Mouse (Mus musculus) heart, embryonic 14.5 days (tissue): ENCODE measurements at regions not wholly inside any gene's neighbourhood (a gene's known extent, or its start where the extent isn't known, plus 50 kb on each side); places are given as distances from the start of the nearest gene placed in this dataset.

Experiments
- ATAC-seq: fragments of 200-750 bp; cut with Nextera tagmentation; 2 replicates; pipeline ENCODE4 v1.8.0; 2017; ENCODE audit warnings: low read depth, moderate TSS enrichment; ENCODE audit not compliant: insufficient number of reproducible peaks, insufficient read depth, low FRiP score
- H3K27ac ChIP-seq, 2 experiments: fragments of 200-500 bp in 1 of 2; fragments of 300-500 bp in 1 of 2; sonication (generic) in 1 of 2; replicated peaks in 1 of 2; 2 replicates each; pipeline ENCODE4 v1.5.1; 2012 to 2014; ENCODE audit warnings: low read depth in 2 of 2, low read length in 2 of 2, control low read depth in 1 of 2, mild to moderate bottlenecking in 1 of 2, mixed read lengths in 1 of 2; ENCODE audit not compliant: control insufficient read depth in 1 of 2, insufficient read depth in 1 of 2
- H3K27me3 ChIP-seq: fragments of 300-500 bp; sonication (generic); 2 replicates; pipeline ENCODE4 v1.6.1; 2014; ENCODE audit warnings: mild to moderate bottlenecking, low read length, control low read depth; ENCODE audit not compliant: control insufficient read depth, insufficient read depth
- H3K36me3 ChIP-seq: fragments of 300-500 bp; sonication (generic); 2 replicates; pipeline ENCODE4 v1.6.1; 2014; ENCODE audit warnings: mild to moderate bottlenecking, control low read depth, low read length, mixed read lengths; ENCODE audit not compliant: control insufficient read depth, insufficient read depth
- H3K4me1 ChIP-seq, 2 experiments: fragments of 200-500 bp in 1 of 2; fragments of 300-500 bp in 1 of 2; sonication (generic) in 1 of 2; 2 replicates each; pipeline ENCODE4 v1.6.1; 2012 to 2014; ENCODE audit warnings: low read length in 2 of 2, control low read depth in 1 of 2, mixed read lengths in 1 of 2; ENCODE audit not compliant: control insufficient read depth in 2 of 2, insufficient read depth in 2 of 2
- H3K4me2 ChIP-seq: fragments of 300-500 bp; sonication (generic); 2 replicates; pipeline ENCODE4 v1.6.1; 2014; ENCODE audit warnings: mild to moderate bottlenecking, low read length
- H3K4me3 ChIP-seq, 2 experiments: fragments of 200-500 bp in 1 of 2; fragments of 300-500 bp in 1 of 2; sonication (generic) in 1 of 2; 2 replicates each; pipeline ENCODE4 v1.5.1; 2012 to 2014; ENCODE audit warnings: low read length in 2 of 2, mild to moderate bottlenecking in 2 of 2, control low read depth in 1 of 2, low read depth in 1 of 2, moderate library complexity in 1 of 2; ENCODE audit not compliant: control insufficient read depth in 1 of 2, insufficient read depth in 1 of 2
- H3K9ac ChIP-seq: fragments of 300-500 bp; sonication (generic); 2 replicates; pipeline ENCODE4 v1.6.1; 2014; ENCODE audit warnings: mild to moderate bottlenecking, low read length
- H3K9me3 ChIP-seq: fragments of 300-500 bp; sonication (generic); 2 replicates; pipeline ENCODE4 v1.6.1; 2016; ENCODE audit warnings: low read length, control low read depth; ENCODE audit not compliant: control insufficient read depth
- WGBS: fragments of 180-500 bp; shearing (Covaris S2); extraction: QIAGEN DNeasy Blood & Tissue Kit; methylation state at CpG from one replicate; pipeline ENCODE4 v1.1.7; 2014; 5-methylcytosine and 5-hydroxymethylcytosine counted together

DNA sequence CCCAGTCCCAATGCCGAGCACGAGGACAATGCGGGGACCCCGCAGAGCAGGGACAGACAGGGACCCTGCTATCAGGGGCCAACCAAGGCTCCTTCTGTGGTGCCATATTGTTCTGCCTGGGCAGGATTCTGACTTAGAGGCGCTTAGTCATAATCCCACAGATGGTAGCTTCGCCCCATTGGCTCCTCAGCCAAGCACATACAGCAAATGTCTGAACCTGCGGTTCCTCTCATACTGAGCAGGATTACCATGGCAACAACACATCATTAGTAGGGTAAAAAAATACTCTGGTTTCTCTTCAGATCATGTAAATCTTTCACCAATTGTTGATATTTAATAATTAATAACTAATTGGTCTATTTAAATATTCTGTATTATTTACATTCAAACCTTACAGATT lies 2140.3 kb upstream of the Cdh20 start:
- no peak overlapping the region for H3K4me3 ChIP-seq
- H3K4me2 ChIP-seq: no peak overlapping the region
- no peaks in the 10 kb centered on the region for H3K4me1 ChIP-seq
- WGBS: 75% methylated on average over 7 of the region's 7 CpGs
- no peaks in the 10 kb centered on the region for H3K36me3 ChIP-seq
- H3K27ac ChIP-seq: no peak overlapping the region
- no peak overlapping the region for H3K9ac ChIP-seq
- peak; percentile 100 for ATAC-seq
- no peaks in the 10 kb centered on the region for H3K27me3 ChIP-seq
- H3K9me3 ChIP-seq: no peaks in the 10 kb centered on the region

- Histone ChIP-seq H3K9ac (no peak overlapping the region), H3K4me3 (no peak overlapping the region), H3K4me1 (no peaks in the 10 kb centered on the region), H3K9me3 (no peaks in the 10 kb centered on the region), H3K27ac (no peak overlapping the region), H3K36me3 (no peaks in the 10 kb centered on the region), H3K4me2 (no peak overlapping the region), H3K27me3 (no peaks in the 10 kb centered on the region)
- ATAC-seq: no peak
- WGBS: 58% methylated on average over 1 of the region's 1 CpGs
These were observed 2123.9 kb upstream of the Cdh20 start for GRCm38 (mm10) chr1:102644379-102644778.

GRCm38 (mm10) chr1:102687367-102688070 lies 2080.8 kb upstream of the Cdh20 start:
- peak; percentile 56; the same call in 1 of the 2 replicates for ATAC-seq
- no peak overlapping the region for H3K4me3 ChIP-seq

DNA sequence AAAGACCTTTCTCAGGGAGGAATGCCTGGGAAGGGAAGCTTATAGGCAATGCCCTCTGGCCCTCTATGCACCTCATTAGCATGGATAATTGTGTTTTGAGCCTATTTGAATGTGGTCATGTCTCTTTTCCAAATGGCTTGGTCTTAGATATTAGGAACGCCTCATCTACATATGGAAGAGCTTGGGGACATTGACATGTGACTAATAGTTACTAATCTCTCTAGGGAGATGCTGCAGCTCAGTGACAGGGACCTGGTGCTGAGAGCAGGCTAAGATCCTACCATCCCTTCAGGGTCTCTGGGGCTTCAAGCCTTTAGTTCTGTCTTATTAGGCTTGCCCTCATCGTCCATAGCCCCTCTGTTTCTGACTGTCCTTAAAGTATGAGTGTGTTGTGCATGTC lies 2051.9 kb upstream of the Cdh20 start:
- no peak for ATAC-seq
- Histone ChIP-seq H3K4me2 (no peak overlapping the region), H3K4me1 (no peaks in the 10 kb centered on the region), H3K27me3 (no peaks in the 10 kb centered on the region), H3K36me3 (no peaks in the 10 kb centered on the region), H3K27ac (no peak overlapping the region), H3K4me3 (no peak overlapping the region), H3K9me3 (no peaks in the 10 kb centered on the region), H3K9ac (no peak overlapping the region)
- whole genome bisulfite sequencing: 74% methylated on average over 2 of the region's 2 CpGs

More at GRCm38 (mm10) chr1:102687367-102688070, 2080.8 kb upstream of the Cdh20 start:
- Histone ChIP-seq H3K27me3 (no peaks in the 10 kb centered on the region), H3K9ac (no peak overlapping the region), H3K27ac (peak overlapping the region in 1 of 2 experiments; percentile 39; a peak in 1 of 4 replicates), H3K36me3 (no peaks in the 10 kb centered on the region), H3K9me3 (no peaks in the 10 kb centered on the region), H3K4me1 (peaks cover 2 to 3% of the 10 kb centered on the region in 2 experiments; a peak in 1 of 4 replicates), H3K4me2 (no peak overlapping the region)
- WGBS: 35% methylated on average over 2 of the region's 2 CpGs

DNA sequence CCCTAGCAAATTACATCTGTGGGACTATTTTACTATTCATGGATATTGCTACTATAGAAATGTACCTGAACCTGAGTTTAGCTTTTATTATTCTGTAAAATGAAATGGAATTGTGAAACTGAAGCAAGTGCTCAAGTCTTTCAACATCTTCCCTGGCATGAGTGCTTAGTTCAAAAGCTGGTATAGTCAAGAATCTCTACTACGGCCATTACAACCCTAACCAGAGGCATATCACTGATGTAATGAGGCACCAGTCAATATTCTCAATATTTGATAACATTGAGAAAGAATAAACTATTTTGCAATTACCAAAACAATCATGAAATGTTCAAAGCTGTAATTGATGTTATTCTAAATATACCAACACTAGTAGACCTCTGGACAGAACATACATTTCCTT lies 2034.3 kb upstream of the Cdh20 start:
- H3K4me2 ChIP-seq: no peak overlapping the region
- H3K27me3 ChIP-seq: no peaks in the 10 kb centered on the region
- no peak overlapping the region for H3K4me3 ChIP-seq
- H3K27ac ChIP-seq: no peak overlapping the region
- H3K9ac ChIP-seq: no peak overlapping the region
- WGBS: 88% methylated on average over 1 of the region's 1 CpGs
- no peaks in the 10 kb centered on the region for H3K9me3 ChIP-seq
- no peaks in the 10 kb centered on the region for H3K4me1 ChIP-seq
- H3K36me3 ChIP-seq: no peaks in the 10 kb centered on the region
- no peak for ATAC-seq

GRCm38 (mm10) chr1:102735392-102735791 lies 2032.9 kb upstream of the Cdh20 start:
- H3K27ac ChIP-seq: no peak overlapping the region
- no peak for ATAC-seq
- 63% methylated on average over 3 of the region's 3 CpGs for WGBS
- no peak overlapping the region for H3K4me3 ChIP-seq
- no peaks in the 10 kb centered on the region for H3K9me3 ChIP-seq
- H3K36me3 ChIP-seq: no peaks in the 10 kb centered on the region
- H3K4me1 ChIP-seq: no peaks in the 10 kb centered on the region
- H3K9ac ChIP-seq: no peak overlapping the region
- no peak overlapping the region for H3K4me2 ChIP-seq
- H3K27me3 ChIP-seq: no peaks in the 10 kb centered on the region

DNA sequence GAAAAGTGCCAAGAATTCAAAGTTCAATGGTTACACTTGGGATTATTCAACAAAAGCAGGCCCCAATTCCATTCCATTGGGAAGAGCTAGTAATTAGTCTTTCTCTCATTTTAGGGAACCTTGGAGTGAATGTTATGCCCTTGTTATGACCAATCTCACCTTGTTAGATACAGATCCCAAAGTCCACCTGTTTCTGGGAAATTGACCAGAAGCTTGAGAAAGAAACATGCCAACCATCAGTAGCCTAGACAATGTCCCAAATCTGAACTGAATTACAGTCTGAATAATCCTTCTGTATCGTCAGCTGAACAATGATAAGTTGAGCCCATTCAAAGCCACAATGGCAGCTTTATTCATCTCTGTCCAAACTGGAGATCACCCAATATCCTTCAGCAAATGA lies 2010.4 kb upstream of the Cdh20 start:
- Histone ChIP-seq H3K4me3 (no peak overlapping the region), H3K4me2 (no peak overlapping the region), H3K27ac (no peak overlapping the region), H3K9ac (no peak overlapping the region), H3K27me3 (no peaks in the 10 kb centered on the region), H3K9me3 (no peaks in the 10 kb centered on the region), H3K4me1 (no peaks in the 10 kb centered on the region), H3K36me3 (no peaks in the 10 kb centered on the region)
- no peak for ATAC-seq
- WGBS: 52% methylated on average over 1 of the region's 1 CpGs
